Comparison of ENCODE assay signal across 16 mouse cellular contexts in the genomic region with DNA sequence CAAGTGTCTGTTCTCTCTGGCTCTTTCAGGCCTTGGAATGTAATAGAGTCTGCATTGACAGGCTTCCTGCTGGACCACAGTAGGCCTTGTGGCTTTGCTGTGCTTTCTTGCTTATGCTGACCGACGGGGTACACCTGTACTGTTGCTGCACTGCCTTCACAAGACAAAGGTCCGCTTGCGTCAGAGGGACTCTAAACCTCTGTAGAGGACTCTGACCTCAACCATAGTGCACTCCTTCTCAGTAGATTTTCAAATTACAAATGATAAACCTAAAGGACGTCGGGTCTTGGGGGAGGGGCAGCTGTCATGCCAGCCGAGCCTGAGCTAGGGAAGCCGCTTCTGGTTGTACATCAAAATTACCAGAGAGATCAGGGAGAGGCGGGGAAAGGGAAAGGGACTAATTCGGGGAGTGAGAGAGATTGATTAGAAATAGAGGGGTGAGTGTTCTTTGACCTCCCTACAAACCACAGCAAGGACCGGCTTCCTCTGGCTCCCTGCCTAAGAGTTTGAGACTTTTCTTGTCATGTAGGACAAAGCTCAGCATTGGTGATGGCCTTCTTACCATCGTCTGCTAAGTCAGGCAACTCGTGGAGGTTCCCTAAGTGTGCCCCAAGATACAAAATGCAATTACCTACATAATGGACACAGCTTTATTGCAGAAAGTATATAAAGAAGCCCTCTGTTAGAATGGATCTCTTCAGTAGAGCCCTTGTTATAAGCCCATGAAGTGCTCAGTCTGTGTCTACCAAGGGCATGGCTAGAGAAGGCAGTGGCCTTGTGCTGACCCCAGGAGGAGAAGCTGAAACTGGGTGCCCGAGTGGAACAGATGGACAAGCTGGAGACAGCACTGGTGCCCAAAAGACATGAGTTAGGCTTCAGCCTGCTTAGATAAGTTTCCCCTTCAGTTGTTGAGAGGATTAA.
DNase-seq lines count a peak whose midpoint lies in the region; ATAC-seq and TF ChIP-seq lines count a peak whose summit lies in the region.
"Had no signal": no experiment of that assay in that cellular context is flagged by ENCODE, and none has a peak within 500 bp of the region (broad histone marks: within the 10 kb centered on the region; RNA-seq: fewer than 3 reads in every experiment).

No protein-coding gene starts in this region.

- intact Hi-C loops in gastrocnemius, postnatal 14 days (cut with DNase I; ENCODE audit: low total_unique reads) = no loop called here

- H3K4me3 ChIP-seq in heart, embryonic 10.5 days = no peak overlapping the region
- H3K4me3 ChIP-seq in heart, embryonic 12.5 days = no peak overlapping the region
- no peak overlapping the region for H3K4me3 ChIP-seq in intestine, embryonic 14.5 days (ENCODE audit: low read depth, low read length)
- no peak overlapping the region for H3K4me3 ChIP-seq in kidney, postnatal 0 days (replicated peaks; ENCODE audit: low read depth, low read length)
- no peak overlapping the region for H3K4me3 ChIP-seq in liver, embryonic 14.5 days (ENCODE audit: insufficient read depth in 1 of 2, low read depth in 2 of 2, low read length in 2 of 2)
- H3K4me3 ChIP-seq: limb, embryonic 13.5 days; midbrain, embryonic 12.5 days; neural tube, embryonic 12.5 days had no signal

- no peaks in the 10 kb centered on the region for H3K36me3 ChIP-seq in heart, embryonic 10.5 days
- no peaks in the 10 kb centered on the region for H3K36me3 ChIP-seq in heart, embryonic 12.5 days
- no peaks in the 10 kb centered on the region for H3K36me3 ChIP-seq in intestine, embryonic 14.5 days (ENCODE audit: control insufficient read depth, insufficient read depth, low read length)
- no peaks in the 10 kb centered on the region for H3K36me3 ChIP-seq in kidney, postnatal 0 days (ENCODE audit: insufficient read depth, low read length)
- no peaks in the 10 kb centered on the region for H3K36me3 ChIP-seq in liver, embryonic 14.5 days (replicated peaks; ENCODE audit: control insufficient read depth, insufficient read depth, low read depth)
- H3K36me3 ChIP-seq: limb, embryonic 13.5 days; midbrain, embryonic 12.5 days; neural tube, embryonic 12.5 days had no signal

- no peak for TF ChIP-seq EP300 in liver, embryonic 14.5 days (IDR thresholded peaks at IDR 0.05; ENCODE audit: low read depth)

- DNase-seq in heart, embryonic 10.5 days (ENCODE audit: low spot score) = peak; percentile 68
- no peak for DNase-seq in intestine, embryonic 14.5 days (ENCODE audit: low spot score)
- DNase-seq in kidney, postnatal 0 days (ENCODE audit: low spot score) = no peak
- peak in 1 of 3 experiments; percentile 19 for DNase-seq in liver, embryonic 14.5 days (ENCODE audit: low read depth in 3 of 3, low spot score in 3 of 3)
- no peak for DNase-seq in layer of hippocampus, postnatal 10 days (ENCODE audit: low spot score in 2 of 2)
- no peak for DNase-seq in gastrocnemius, postnatal 14 days
- DNase-seq in cerebellum, adult 9-11 months = no peak
- DNase-seq: adrenal gland, adult 2 months; cerebellum, adult 9-10 months; lung, postnatal 14 days; right cerebral cortex, postnatal 4 days; thymus, postnatal 4 days had no signal

- TF ChIP-seq CTCF in kidney, postnatal 0 days (IDR thresholded peaks at IDR 0.05; ENCODE audit: low read depth) = no peak
- no peak for TF ChIP-seq CTCF in liver, embryonic 14.5 days (IDR thresholded peaks at IDR 0.05; ENCODE audit: low read depth)

- peaks cover 42% of the 10 kb centered on the region for H3K4me1 ChIP-seq in heart, embryonic 10.5 days
- peaks cover 36% of the 10 kb centered on the region for H3K4me1 ChIP-seq in heart, embryonic 12.5 days (replicated peaks)
- H3K4me1 ChIP-seq in intestine, embryonic 14.5 days (replicated peaks; ENCODE audit: control insufficient read depth, insufficient read depth, low read length) = peaks cover 5% of the 10 kb centered on the region
- 0 out of 2 replicates have a peak, but pooled peaks cover 2% of the 10 kb centered on the region for H3K4me1 ChIP-seq in kidney, postnatal 0 days (replicated peaks; ENCODE audit: insufficient read depth, low read length)
- peaks cover 0 to 5% of the 10 kb centered on the region in 2 experiments; a peak in 2 of 4 replicates for H3K4me1 ChIP-seq in liver, embryonic 14.5 days (replicated peaks; ENCODE audit: control insufficient read depth in 2 of 2, insufficient read depth in 2 of 2, low read length in 1 of 2)

- 74% methylated on average over 14 of the region's 14 CpGs for WGBS in heart, embryonic 10.5 days
- 75% methylated on average over 14 of the region's 14 CpGs for WGBS in heart, embryonic 12.5 days
- 64% methylated on average over 14 of the region's 14 CpGs for WGBS in intestine, embryonic 14.5 days
- WGBS in kidney, postnatal 0 days = 61% methylated on average over 14 of the region's 14 CpGs
- 63% methylated on average over 14 of the region's 14 CpGs for WGBS in liver, embryonic 14.5 days (ENCODE audit: insufficient replicate concordance)

- no peak overlapping the region for H3K4me2 ChIP-seq in heart, embryonic 12.5 days
- H3K4me2 ChIP-seq in intestine, embryonic 14.5 days (ENCODE audit: low read length) = no peak overlapping the region
- no peak overlapping the region for H3K4me2 ChIP-seq in kidney, postnatal 0 days (ENCODE audit: low read length)
- no peak overlapping the region for H3K4me2 ChIP-seq in liver, embryonic 14.5 days (ENCODE audit: low read depth)
- H3K4me2 ChIP-seq: limb, embryonic 13.5 days; midbrain, embryonic 12.5 days; neural tube, embryonic 12.5 days had no signal

- no peaks in the 10 kb centered on the region for H3K9me3 ChIP-seq in heart, embryonic 10.5 days
- no peaks in the 10 kb centered on the region for H3K9me3 ChIP-seq in heart, embryonic 12.5 days (replicated peaks)
- no peaks in the 10 kb centered on the region for H3K9me3 ChIP-seq in intestine, embryonic 14.5 days (ENCODE audit: control insufficient read depth, low read length)
- H3K9me3 ChIP-seq in kidney, postnatal 0 days (replicated peaks; ENCODE audit: low read length) = no peaks in the 10 kb centered on the region
- no peaks in the 10 kb centered on the region for H3K9me3 ChIP-seq in liver, embryonic 14.5 days (ENCODE audit: control insufficient read depth, low read length)
- H3K9me3 ChIP-seq: limb, embryonic 13.5 days; midbrain, embryonic 12.5 days; neural tube, embryonic 12.5 days had no signal

- no peak for ATAC-seq in heart, embryonic 12.5 days (ENCODE audit: insufficient number of reproducible peaks, low FRiP score)
- peak; percentile 37; the same call in 1 of the 2 replicates for ATAC-seq in intestine, embryonic 14.5 days (replicated peaks; ENCODE audit: low FRiP score, low TSS enrichment, low read depth)
- peak; percentile 90 for ATAC-seq in kidney, postnatal 0 days (replicated peaks; ENCODE audit: low FRiP score, low read depth)
- peak; percentile 60; the same call in 1 of the 2 replicates for ATAC-seq in liver, embryonic 14.5 days (ENCODE audit: insufficient read depth)

- no peaks in the 10 kb centered on the region for H3K27me3 ChIP-seq in heart, embryonic 10.5 days (ENCODE audit: insufficient read depth, poor library complexity, severe bottlenecking)
- no peaks in the 10 kb centered on the region for H3K27me3 ChIP-seq in heart, embryonic 12.5 days (replicated peaks)
- H3K27me3 ChIP-seq in intestine, embryonic 14.5 days (replicated peaks; ENCODE audit: control insufficient read depth, insufficient read depth, low read length) = no peaks in the 10 kb centered on the region
- no peaks in the 10 kb centered on the region for H3K27me3 ChIP-seq in kidney, postnatal 0 days (ENCODE audit: insufficient read depth, low read length)
- H3K27me3 ChIP-seq in liver, embryonic 14.5 days (ENCODE audit: control insufficient read depth, insufficient read depth, low read length) = no peaks in the 10 kb centered on the region
- H3K27me3 ChIP-seq: limb, embryonic 13.5 days; midbrain, embryonic 12.5 days; neural tube, embryonic 12.5 days had no signal

- no peak overlapping the region for H3K9ac ChIP-seq in heart, embryonic 12.5 days
- H3K9ac ChIP-seq in intestine, embryonic 14.5 days (ENCODE audit: low read length) = no peak overlapping the region
- no peak overlapping the region for H3K9ac ChIP-seq in kidney, postnatal 0 days (ENCODE audit: low read depth, low read length)
- no peak overlapping the region for H3K9ac ChIP-seq in liver, embryonic 14.5 days (replicated peaks)
- H3K9ac ChIP-seq: limb, embryonic 13.5 days; midbrain, embryonic 12.5 days; neural tube, embryonic 12.5 days had no signal

- no peak overlapping the region for H3K27ac ChIP-seq in heart, embryonic 10.5 days
- no peak overlapping the region for H3K27ac ChIP-seq in heart, embryonic 12.5 days (ENCODE audit: poor library complexity, severe bottlenecking)
- H3K27ac ChIP-seq in intestine, embryonic 14.5 days (ENCODE audit: low read depth) = no peak overlapping the region
- H3K27ac ChIP-seq in kidney, postnatal 0 days = no peak overlapping the region
- no peak overlapping the region for H3K27ac ChIP-seq in liver, embryonic 14.5 days
- H3K27ac ChIP-seq: limb, embryonic 13.5 days; midbrain, embryonic 12.5 days; neural tube, embryonic 12.5 days had no signal
